Mouse (Mus musculus) spleen, postnatal 36 days (tissue): ENCODE measurements around the gene 4931406P16Rik.
A peak's percentile ranks its signal among the peaks of the same experiment; 100 is the strongest.

Source experiments
- DNase-seq, 2 experiments: peaks; one replicate each; pipeline ENCODE4 v3.0.0; 2022; ENCODE audit warnings: low spot score in 2 of 2, mixed read lengths in 1 of 2

4931406P16Rik gene

DNA sequence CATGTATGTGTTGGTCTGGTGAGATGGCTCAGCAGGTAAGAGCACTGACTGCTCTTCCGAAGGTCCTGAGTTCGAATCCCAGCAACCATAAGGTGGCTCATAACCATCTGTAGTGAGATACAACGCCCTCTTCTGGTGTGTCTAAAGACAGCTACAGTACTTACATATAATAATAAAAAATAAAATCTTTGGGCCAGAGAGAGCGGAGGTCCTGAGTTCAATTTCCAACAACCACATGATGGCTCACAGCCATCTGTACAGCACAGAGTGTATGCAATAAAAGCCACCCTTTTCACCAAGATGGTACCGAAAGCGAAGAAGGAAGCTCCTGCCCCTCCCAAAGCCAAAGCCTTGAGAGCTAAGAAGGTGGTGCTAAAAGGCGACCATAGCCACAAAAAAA, 62.6 kb downstream of the 4931406P16Rik start, which contains the start of gene Gm6096:
Gm6096 (plus strand) TSS at position 301 of the 400 bp plus-strand sequence.
- no peak for DNase-seq

DNA sequence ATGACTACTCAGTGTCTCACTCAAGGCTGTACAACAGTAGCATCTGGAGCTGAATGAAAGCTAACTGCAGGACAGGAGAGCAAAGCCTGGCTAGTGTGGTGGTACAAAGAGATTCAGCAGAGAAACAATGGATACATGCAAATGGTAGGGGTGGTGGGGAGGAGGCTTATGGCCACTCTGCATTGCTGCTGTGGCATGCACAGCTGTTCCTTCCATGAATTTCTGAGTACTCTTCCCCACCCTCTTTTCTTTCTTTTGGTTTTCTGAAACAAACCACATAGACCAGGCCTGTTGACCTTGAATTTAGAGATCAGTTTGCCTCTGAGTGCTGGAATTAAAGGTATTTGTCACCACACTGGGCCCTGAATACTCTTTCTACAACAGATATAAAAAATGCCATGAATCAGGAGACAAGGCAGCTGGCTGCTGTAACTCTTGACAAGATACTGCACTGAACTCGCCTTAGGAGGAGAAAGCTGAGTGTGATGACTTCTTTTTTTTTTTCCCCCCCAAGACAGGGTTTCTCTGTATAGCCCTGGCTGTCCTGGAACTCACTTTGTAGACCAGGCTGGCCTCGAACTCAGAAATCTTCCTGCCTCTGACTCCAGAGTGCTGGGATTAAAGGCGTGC, 66.4 kb downstream of the 4931406P16Rik start:
- DNase-seq = no peak

DNA sequence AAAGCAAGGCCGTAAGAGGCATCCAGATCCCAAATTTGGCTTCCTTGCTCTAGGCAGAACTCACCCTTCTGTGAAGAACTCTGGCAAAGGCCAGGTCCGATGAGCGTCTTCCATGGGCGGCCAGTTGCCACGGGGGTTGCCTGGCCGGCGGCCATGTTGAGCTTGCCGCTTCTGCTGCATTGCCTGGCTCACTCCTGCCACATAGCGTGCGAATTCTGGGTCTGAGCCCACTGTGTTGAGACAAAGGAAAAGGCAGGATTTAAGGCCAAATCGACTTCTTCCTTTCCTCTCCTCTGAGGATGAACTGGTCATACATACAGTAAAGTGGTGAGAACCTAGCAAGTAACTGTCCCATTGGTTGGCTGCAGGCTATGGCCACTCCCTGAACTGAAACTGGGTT, 71.2 kb downstream of the 4931406P16Rik start:
- no peak for DNase-seq

DNA sequence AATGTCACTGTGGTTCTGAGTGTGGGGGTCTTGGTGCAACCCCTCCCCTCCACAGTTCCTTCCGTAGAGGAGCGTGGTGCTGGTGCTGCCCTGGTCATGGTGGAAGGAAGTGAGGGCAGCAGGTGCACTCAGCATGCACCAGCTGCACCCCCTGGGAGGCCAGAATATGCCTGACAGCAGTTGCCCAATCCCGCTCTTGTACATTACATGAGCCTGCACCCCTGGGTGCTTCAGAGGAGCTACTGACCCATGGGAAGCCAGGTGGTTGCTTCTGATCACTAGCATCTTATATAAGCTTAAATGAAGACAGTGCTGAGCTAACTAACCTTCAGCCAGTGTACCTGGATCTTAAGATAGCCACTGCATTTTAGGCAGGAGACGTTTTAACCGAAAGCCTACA, 75.3 kb downstream of the 4931406P16Rik start:
- no peak for DNase-seq

DNA sequence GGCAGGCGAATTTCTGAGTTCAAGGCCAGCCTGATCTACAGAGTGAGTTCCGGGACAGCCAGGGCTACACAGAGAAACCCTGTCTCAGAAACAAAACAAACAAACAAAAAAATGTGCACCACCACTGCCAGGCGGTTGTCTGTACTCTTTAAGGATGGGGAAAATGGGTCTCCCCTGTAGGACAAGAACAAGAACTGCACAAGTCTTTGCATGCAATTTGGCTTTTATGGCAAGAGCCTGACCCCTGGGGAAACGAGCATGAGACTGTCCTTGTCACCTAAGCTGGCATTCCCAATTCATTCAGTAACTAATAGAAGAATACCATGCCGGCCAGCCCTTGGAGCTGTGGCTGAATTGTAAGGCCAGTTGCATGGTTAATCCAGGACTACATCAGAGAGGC, 77.7 kb downstream of the 4931406P16Rik start:
- DNase-seq = no peak

DNA sequence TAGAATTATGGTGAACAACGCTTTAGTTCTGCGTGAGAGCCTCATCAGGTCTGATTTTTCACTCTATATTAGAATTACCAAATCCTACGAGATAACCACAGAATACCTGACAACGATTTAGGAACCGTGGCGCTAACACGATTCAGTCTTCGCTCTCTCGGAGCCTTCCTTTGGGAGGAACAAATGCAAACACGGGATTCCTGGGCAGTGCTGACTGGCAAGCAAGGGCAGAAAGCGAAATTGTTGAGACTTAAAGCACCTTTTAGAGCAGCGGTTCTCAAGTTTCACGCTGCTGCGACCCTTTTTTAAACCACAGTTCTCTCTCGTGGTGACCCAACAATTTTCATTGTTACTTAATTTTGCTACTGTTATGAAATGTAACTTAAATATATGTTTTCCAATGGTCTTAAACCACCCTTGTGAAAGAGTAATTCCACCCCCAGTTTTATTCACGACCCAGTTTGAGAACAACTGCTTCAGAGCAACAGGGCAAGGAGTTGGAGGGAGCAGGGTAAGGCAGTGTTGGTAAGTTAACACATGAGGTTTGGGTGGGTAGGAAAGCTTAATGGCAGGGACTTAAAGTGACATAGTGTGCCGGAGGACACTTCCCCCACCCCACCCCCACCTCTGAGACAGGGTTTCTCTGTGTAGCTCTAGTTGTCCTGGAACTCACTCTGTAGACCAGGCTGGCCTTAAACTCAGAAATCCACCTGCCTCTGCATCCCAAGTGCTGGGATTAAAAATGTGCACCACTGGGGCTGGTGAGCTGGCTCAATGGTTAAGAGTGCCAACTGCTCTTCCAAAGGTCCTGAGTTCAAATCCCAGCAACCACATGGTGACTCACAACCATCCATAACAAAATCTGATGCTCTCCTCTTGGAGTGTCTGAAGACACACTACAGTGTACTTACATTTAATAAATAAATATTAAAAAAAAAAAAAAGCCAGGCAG, 78.5 kb downstream of the 4931406P16Rik start:
- DNase-seq = no peak

DNA sequence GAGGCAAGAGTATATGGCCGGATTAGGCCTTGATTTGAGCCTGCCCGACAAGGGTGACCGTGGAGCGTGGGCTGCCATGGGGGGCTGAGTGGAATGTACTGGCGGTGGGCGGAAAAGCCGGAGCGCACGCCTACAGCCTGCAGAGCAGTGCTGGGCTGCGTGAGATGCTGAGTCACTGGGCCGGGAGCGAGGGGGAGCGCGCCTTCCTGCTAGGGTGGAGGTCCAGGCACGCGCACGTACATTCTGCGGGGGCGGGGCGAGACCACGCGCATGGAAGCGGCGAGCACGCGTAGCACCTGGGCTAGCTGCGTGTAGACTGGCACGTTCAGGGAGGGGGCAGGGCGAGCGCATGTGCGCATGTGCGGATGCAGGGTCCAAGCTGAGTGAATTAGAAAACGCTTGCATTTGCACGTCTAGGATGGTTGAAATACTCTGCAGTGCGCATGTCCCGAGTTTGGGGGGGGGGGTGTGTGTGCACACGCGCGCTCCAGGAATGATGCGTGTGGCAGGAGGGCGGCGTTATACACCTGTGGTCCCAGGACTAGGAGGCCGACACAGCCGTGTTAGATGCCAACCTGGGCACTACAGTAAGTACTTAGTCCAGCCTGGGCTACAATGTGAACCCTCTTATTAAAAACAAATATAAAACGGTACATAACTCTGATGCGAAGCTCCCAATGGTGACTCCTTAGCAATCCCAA, 79.3 kb downstream of the 4931406P16Rik start:
- peak; percentile 98 for DNase-seq

DNA sequence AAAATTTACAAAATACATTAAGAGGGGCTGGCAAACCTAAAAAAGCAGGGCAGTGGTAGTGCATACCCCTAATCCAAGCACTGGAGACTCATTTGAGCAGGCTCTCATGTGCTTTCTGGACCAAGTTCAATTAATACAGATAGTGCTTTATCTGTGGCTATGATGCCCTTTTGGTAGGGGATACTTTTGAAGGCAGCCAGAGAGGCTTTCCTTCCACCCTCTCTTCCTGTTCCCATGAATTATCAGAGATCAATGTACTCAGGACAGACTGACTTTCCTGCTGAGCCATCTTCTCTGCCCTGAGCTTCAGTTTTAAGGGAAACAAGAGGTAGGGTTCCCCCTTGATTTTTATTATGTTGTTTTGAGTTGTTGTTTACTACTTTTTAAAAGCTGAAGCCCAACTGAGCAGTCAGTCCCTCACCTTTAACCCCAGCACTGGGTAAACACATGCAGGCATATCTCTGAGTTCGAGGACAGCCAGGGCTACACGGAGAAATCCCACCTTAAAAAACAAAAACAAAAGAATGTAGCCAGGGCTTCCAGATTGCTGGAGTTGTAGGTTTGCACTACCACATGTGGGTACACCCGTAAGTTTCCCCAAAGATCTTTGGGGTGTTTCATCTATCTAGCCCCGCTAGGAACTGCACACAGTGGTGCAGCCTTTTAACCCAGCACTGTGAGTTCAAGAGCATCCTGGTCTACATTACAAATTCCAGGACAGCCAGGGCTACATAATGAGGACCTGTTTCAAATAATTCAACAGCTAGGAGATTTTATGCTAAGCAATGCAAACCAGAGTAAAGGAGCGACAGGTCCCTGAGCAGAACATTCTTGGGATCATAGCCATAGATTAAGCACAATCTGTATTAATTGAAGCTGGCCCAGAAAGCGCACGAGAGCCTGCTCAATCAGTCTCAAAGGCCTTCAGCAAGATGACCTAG, 80.3 kb downstream of the 4931406P16Rik start:
- no peak for DNase-seq

DNA sequence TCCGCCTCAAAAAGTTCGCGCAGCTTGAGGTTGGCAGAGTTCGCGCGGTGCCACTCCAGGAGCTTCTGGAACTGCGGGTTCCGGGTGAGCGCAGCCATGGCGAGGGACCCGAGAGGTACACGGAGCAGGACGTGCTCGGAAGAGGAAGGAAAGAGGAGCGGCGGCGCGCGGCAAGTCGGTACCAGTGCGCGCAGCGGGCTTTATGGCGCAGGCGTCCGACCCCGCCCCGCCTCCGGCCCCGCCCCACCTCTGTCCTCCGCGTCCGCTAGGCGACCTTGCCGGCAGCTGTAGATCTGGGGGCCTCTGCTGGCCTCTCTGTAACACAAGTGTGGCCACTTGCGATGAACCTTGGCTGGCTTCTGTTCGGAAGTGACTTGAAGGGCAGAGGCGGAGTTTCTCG, 83.2 kb downstream of the 4931406P16Rik start, which contains the start of gene Gpi1:
Gpi1 (minus strand) TSS at position 221 of the 400 bp plus-strand sequence.
- peak; percentile 81 to 83 for DNase-seq

DNA sequence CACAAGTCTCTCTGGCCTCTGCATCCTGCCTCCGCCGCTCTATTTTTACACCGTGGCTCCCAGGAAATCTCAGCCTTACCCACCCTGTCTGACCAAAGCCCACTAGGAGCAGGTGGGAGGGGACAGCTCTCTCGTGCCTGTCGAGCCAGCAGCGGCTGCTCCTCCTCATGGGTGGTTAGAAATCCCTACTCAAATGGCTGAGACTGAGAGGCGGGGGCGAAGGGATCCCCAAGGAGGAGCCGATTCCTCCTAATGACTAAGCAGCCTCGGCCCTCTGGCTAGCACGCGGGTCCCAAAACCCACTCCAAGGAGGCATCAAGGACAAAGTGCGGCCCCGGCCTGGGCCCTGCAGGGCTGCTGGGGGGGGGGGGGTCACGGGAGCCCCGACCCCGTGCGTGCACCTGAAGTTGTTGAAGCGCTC, 83.7 kb downstream of the 4931406P16Rik start:
- DNase-seq = peak; percentile 19 to 24

DNA sequence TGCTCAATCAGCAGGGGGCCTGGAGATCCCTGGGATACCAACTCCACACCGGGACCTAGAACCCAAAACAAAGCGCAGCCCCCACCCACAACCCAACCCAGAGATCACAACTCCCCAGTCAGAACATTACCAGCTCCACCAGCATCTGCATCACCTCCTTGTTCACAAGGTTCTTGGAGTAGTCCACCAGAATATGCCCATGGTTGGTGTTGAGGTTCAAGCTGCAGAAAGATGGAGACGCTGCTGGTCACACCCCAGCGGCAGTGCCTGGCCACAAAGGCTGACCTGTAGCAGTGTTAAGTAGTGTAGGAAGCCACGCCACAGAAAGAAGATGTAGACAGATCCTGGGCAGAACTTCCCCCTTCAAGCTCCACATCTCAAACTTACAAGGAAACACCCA, 84.2 kb downstream of the 4931406P16Rik start:
- no peak for DNase-seq

DNA sequence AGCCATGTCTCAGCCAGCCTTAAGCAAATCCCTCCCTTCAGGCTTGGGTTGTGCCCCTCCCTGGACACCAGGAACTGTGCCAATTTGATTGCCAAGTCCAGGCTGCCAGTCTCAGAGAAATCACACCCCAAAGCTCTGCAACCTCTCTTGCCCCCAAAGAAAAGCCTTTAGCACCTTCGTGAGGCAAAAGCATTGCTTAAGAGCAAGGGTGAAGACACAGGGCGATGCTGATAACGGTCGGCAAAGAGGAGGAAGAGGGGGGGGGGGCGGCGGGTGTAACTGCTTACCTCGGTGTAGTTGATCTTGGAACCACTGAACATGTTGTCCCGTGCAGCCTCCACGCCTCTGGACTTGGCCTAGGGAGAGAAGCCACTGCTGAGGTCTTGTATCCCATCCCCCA, 84.7 kb downstream of the 4931406P16Rik start:
- no peak for DNase-seq

DNA sequence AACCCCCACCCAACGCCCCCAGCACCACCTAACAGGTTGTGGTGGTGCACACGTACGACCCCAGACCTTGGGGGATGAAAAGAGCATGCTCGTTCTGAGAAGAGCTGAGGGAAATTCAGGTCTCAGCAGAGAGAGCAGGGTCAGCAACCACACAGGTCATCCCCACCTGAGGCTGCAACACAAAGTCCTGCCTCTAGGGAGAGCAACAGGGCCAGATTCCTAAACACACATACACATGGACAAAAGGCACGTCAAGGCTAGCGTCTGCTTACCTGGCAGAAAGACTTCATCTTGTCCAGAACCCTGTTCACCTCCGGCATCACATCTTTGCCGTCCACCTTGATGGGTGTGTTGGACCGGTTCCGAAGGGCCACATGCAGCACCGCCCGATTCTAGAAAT, 86.5 kb downstream of the 4931406P16Rik start:
- no peak for DNase-seq

DNA sequence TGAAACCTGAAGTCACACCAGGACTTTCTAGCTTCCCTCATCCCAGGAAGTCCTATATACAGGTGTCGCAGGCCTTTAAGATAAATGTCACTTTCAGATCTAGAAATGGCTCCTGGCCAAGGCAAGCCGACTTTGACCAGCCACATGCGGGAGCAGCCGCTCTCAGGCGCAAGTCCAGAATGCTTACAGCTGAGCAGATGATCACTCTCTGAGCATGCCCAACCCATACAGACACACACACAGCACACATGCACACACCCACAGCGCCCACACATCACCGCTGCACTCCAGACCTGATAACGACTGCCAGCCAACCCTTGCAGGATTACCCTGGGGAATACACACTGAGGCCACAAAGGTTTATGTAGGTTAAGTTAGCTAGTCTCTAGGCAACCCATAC, 87.3 kb downstream of the 4931406P16Rik start:
- no peak for DNase-seq

DNA sequence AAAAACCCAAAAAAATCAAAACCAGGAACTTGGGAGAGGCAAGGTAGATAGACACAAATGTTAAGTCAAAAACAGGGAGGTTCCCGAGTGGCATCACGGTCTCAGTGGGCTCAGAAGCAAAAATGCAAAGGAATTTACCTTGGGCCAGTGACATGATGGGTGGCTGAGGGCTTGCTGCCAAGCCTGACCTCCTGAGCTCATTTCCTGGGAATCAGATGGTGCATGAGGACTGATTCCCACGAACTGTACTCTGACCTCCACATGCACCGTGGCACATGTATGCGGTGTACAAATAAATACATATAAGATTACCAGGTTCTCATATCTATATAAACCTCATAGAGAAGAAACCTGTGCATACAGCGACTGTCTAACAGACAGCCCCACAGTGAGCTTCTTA, 89.0 kb downstream of the 4931406P16Rik start:
- no peak for DNase-seq

DNA sequence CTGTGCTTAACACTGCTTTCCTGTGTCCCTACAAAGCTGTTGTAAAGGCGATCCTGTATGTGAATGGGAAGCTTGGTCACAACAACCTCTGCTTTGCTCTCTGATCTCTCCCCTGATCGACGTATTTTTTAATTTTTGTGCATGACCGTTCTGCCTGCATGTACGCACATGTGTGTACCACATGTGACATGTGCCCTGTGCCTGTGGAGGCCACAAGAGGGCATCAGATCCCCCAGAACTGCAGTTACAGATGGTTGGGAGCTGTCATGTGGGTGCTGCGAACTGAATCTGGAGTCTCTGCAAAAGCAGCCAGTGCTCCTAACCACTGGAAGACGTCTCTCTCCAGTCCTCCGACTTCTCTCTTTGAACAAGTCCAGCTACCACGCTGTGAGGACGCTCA, 91.0 kb downstream of the 4931406P16Rik start:
- DNase-seq = no peak

DNA sequence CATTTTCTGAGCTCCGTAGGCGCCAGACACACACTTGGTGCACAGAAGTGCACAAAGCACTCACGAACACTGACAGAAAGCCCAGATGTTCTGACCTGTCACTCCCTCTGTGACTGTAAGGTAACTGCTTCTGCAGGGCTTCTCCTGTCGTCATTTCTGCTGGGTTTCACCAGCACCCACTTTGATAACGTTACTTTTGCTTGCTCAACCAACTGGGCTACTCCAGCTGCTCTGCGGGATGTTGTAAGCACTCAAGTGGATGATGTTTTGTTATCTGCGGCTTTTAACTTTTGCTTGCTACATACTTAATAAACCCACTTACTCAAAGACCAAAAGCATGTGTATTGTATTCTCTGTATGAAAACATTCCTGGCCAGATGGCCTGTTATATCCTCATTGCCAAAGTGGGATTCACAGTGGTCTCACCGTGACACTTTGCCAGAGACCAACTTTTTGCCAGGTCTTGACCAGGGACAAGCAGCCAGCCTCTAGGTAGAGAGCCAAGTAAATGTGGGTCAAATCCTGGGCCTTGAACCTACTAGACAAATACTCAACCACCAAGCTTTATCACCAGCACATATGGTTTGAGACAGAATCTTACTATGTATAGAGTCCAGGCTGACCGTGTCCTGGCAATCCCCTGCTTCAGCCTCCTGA, 91.6 kb downstream of the 4931406P16Rik start:
- no peak for DNase-seq

DNA sequence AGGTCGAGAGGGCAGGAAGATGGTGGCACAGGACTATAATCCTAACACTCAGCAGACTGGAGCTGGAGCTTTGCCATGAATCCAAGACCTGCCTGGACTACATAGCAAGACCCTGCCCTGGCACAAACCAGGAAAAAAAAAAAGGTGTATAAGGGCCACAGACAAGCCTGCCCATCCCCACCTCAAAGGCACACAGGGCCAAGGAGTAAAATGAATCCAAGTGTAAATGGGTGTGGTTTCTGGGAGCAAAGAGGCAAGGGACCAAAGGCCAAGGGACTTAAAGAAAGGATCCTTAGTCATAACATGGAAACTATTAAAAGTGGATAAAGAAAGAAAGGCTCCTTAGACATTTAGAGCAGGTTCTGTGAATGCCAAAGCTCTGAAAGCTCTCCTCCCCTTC, 94.9 kb downstream of the 4931406P16Rik start:
- DNase-seq = no peak

DNA sequence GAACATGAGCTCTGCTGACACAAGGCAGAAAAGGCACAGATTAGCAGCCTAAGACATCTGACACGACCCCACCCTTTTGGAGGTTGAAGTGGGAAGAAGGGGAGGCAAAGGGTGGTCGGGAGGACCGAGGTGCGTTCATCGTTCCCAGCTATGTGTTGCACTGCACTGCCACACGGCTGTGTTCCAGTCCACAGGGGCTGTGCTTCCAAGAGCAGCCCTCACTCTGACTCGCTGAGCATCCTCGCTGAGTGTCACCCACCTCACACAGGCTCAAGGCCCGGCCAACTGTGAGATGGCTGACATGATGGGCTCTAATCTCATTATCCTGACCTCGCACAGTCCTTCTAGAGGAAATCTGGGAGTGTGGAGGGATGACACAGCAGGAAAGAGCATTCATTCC, 96.9 kb downstream of the 4931406P16Rik start:
- no peak for DNase-seq

DNA sequence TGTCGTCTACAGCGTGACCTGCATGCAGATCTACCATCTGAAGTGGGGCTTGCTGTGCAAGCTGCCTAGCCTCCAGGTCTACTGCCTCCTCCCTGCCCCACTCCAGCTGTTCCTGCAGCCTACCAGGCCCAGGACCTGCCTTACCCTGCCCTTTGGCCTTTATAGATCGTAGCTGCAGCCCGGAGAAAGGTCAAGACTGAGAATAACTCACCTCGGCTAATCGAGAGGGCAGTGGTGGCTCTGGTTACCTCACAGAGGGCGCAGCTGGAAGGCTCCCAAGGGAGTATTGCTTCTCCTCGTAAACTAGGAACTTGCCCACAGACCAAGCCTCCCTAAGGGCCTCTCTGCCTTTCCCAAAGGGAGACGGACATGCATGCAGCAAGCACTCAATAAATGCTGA, 97.9 kb downstream of the 4931406P16Rik start:
- DNase-seq = no peak

DNA sequence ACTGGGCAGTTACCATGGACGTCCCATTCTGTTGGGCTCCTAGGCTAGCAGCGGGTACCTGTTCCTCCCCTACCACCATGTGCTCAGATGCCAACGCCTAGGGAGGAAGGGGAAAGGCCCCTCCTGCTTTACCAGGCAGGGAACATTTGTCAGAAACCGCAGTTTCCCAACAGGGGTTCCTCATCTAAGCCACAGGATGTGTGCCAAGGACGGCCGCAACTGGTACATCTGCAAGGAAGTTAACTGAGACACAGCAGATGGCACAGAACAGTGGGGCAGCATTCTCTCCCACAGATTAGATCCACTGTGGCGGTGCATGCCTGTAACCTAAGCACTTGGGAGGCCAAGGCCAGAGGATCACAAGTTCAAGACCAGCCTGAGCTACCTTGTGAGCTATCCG, 98.7 kb downstream of the 4931406P16Rik start:
- peak in 1 of 2 experiments; percentile 39 for DNase-seq
